Mouse (Mus musculus): ENCODE data around the gene Acbd4.

Gene Acbd4

DNA sequence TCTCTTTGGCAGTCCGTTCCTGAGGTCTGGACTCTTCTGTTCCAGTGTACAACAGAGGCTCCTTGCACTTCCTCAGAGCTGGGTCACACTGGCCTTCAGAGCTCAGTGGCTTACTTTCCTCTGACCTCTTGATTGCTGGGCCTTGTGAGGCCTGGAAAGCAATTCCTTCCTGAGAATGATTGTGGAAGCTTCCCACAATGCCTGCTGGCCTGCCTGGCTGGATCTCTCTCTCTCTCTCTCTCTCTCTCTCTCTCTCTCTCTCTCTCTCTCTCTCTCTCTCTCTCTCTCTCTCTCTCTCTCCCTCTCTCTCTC is 40.4 kb downstream of the Acbd4 start:
- DNase-seq (ENCODE audit: low spot score in 2 of 2), result no peak

DNA sequence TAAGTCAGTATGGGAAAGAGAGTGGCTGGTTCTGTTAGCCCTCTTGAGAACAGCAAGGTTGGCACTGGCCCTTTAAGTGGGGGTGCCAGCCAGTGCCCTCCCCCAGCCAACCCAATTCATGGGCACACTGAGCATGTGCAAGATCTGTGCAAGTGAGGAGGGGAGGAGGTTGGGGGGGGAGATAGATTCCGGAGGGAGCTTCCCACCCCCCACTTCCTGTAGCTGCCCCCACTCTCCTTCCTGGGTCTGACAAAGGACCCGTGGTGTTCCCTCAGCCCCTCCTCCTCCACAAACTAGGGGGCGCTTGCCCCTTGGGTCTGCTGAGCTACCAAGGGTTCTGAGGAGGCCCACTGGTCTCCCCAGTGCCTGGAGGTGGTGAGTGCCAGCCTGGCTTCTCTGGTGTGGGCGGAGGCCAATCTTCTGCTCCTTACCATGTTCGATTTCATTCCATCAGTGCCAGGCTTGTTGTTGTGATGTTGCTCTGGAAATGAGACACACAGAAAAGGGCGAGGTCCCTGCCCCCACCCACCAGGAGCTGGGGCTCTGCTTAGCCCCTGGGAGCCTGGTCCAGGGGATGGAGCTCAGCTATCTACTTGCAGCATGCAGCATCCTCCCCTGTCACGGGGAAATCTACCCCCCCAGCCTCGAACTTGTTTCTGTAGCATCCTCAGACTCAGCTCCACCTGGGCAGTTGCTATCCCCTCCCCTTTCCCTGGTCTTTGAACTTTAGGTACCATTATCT is 41.1 kb downstream of the Acbd4 start:
- peak; percentile 12 to 41 for DNase-seq (ENCODE audit: low spot score in 2 of 2)

DNA sequence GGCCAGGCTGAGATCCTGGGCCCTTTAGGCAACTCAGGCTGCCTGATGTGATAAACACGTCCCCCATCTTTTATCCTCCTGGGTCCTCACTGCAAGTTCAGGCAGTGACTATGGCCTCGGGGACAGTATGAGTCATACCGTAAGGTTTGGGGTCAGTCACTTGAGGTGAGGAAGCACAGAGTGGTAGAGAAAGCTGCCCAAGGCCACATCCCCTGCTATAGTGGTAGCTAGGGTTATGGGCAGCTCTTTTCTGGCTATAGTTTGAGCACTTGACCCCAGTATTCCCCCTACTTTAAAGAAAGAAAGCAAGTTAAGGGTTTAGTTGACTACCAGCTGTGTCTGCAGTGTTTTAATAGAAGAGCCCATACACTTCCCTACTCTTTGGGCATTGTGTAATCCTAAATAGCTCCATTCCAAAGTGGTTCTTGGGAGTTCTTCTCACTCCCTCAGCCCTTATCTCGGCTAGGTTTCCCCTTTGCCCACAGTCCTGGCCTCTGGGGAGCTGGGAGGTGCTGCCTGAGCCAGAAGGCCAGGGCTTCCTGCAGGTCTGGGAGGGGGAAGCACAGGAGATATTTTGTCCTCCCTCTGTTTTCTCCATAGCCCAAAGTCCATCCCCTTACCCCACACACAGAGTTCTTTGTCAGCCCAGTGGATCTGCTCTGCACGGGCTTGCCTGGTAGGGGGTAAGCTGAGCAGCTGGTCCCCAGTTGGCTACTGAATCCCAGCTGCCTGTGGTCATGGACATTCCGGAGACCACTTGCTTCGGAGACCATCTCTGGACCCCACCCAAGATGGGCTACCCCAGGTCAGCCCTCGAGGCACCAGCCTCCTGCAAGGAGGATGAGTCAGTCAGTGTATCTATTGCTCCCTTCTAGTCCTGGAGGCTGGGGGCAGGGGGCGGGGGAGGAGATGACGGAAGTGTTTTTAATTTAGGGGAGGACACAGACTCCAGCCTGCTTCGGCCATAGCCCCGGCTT is 43.1 kb downstream of the Acbd4 start:
- DNase-seq (ENCODE audit: low spot score in 2 of 2), result peak in 1 of 2 experiments; percentile 12

DNA sequence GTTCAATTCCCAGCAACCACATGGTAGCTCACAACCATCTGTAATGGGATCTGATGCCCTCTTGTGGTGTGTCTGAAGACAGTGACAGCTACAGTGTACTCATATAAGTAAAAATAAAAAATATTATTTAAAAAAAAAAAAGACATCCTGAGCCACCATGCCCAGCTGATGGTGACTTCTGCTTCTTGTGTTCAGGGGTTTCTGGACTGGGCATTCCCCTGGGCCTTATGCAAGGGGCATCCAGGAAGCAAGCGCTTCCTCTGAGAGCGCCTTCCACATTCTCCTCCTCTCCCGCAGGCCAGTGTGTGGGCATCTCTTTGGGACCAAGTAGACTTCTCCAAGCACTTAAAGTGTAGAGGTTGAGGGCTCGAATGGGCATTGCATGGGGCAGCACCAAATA is 44.9 kb downstream of the Acbd4 start:
- no peak for DNase-seq (ENCODE audit: low spot score in 2 of 2)

GRCm38 (mm10) chr11:103147766-103148165 is 46.3 kb downstream of the Acbd4 start:
- DNase-seq (ENCODE audit: low spot score in 2 of 2), result no peak

- no peak for DNase-seq (ENCODE audit: low spot score in 2 of 2)
These were observed 48.3 kb downstream of the Acbd4 start for GRCm38 (mm10) chr11:103149771-103150170.

DNA sequence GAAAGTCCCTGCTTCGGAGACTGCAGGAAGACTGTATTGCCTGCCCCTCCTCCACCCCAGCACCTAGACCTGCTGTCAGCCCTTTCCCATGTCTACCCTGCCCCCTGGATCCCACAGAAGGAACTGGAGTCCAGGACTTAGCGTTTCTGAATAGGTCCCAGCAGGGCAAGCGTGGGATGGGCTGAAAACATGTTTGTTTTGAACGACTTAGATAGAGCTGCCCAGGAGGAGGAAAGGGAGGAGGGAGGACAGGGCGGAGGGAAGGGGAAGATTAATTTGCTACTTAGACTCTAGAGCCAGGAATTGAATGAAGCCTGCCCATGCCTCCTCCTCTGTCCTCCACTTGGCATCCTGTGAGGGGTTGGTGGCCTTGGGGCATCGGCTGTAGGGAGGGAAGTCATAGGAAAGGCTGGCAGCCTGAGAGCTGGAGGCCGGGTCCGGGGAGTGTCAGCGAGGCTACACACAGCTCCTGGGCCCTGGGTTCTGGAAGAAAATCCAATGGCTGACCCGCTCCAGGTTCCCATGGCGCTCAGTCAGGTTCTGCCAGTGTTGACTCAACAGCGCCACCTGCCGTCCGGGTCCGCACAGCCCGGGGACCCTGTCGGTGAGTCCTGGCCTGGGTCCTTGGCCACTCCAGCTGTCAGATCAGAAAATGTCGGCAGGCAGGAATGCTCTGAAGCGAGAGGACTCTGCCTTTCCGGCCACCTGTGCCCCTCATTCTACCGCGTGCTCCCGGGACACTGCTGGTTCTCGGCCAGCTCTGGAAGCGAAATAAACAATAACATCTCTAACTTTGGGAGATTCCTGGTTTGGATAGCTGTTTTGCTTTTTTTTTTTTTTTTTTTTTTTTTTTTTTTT is 57.4 kb downstream of the Acbd4 start:
- peak; percentile 91 to 97 for DNase-seq (ENCODE audit: low spot score in 2 of 2)

DNA sequence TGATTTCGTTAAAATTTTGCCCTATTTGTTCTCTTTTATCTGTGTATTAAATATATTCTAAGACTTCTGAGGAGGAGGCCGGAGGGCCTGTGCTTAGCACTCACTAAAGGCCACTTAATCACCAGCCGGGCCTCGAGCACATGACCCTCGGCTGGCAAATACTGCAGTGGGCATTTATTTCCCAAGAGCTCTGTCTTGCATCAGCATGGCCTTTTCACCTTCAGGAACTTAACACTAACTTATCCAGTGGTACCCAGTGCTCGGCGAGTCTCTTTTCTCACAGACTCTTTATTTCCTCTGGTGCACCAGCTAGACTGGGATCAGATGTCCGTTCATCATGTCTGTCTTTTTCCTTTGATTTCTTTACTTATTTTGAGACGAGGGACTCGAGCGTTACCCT is 59.3 kb downstream of the Acbd4 start:
- no peak for DNase-seq (ENCODE audit: low spot score in 2 of 2)

GRCm38 (mm10) chr11:103161449-103161848 is 60.0 kb downstream of the Acbd4 start:
- no peak for DNase-seq (ENCODE audit: low spot score in 2 of 2)
